Mouse (Mus musculus): ENCODE measurements around the gene Ccdc146. TPM values are rescaled to one million over a fixed set of nuclear protein-coding genes. Genes with fewer than 3 reads are reported as not detected.
"Not testable (repeated sequence)": the region's sequence is repeated elsewhere in the genome, so short reads cannot be mapped to it uniquely, and the experiment has no call there.

The Ccdc146 gene
- polyA plus RNA-seq, 1 experiment from 2014 or later, result not detected

DNA sequence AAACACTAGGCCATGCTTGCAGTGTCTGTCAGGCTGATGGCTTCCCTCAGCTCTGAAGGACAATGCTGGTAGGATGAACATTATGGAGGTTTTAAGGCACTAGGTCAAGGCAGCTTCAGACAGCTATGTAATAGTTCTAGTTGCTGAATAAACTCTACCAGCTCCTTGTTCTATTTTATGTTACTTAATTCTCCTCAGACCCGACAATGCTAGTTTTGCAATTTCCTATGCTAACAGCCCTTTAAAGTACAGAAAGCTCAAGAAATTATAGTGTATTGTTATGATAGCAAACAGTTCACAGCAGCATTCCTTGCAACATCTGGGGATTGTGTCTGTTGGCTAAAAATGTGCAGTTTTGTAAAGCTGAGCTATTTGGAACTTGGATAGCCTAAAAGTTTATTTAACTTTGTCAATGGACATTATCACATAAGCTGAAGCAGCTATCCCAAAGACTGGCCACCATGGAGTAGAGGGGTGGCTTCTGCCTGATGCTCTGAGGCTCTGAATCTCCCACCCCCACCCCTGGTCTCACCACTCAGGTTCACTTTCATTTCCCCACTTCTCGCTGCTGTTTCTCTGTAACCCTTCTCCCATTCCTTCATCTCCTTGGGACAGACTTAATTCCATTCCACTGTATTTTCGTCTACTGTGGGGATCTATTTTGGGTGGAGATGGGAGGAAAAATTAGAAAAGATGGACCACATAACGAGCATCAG is 58.0 kb downstream of the Ccdc146 start:
- H3K4me1 ChIP-seq, result no peaks in the 10 kb centered on the region
- no peaks in the 10 kb centered on the region for H3K9me3 ChIP-seq
- no peak overlapping the region for H3K4me3 ChIP-seq
- no peak overlapping the region for H3K4me2 ChIP-seq (replicated peaks)
- no peaks in the 10 kb centered on the region for H3K36me3 ChIP-seq
- H3K9ac ChIP-seq, result no peak overlapping the region
- peaks cover 8% of the 10 kb centered on the region; the same call in 1 of the 2 replicates for H3K27me3 ChIP-seq
- no peak overlapping the region for H3K27ac ChIP-seq
- ATAC-seq (ENCODE audit: low FRiP score, low read depth), result no peak
- WGBS, result 56% methylated on average over 4 of the region's 4 CpGs

DNA sequence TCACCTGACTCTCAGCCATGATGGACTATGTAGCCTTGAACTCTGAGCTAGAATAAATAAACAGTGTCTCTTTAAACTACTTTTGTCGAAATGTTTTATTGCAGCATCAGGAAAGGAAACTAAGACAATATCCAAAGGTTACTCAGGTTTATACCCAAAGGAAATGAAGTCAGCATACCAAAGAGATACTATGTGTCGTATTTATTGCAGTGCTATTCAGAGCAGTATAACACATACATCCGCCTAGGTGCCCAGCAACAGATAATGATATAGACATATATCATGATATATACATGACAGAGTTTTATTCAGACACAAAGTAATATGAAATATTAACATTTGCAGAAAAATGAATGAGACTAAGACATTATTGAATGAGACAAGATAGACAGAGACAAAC is 61.1 kb downstream of the Ccdc146 start:
- no peaks in the 10 kb centered on the region for H3K36me3 ChIP-seq
- 85% methylated on average over 3 of the region's 3 CpGs for WGBS
- H3K4me3 ChIP-seq, result no peak overlapping the region

DNA sequence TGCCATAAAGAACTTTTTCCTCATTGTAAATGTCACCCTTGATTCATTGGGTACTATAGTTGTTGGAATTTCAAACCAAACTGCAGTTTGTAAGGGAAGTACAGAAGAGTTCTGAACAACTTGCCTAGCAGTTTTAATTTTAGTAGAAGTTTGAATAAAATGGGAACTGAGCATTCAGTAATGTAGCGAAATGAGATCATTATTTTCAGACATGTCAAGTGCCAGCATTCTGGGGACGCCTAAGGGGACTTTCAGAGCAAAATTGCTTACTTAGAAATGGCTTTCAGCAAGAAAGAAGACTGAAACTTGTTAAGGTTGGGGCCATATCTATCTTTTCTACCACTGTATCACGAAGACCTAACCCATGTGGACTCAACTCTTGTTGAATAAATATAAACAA is 65.8 kb downstream of the Ccdc146 start:
- Histone ChIP-seq H3K9ac (no peak overlapping the region), H3K9me3 (no peaks in the 10 kb centered on the region), H3K4me1 (peaks cover 9% of the 10 kb centered on the region; the same call in 1 of the 2 replicates), H3K27me3 (no peaks in the 10 kb centered on the region), H3K36me3 (no peaks in the 10 kb centered on the region), H3K4me3 (no peak overlapping the region), H3K27ac (no peak overlapping the region), H3K4me2 (replicated peaks) (no peak overlapping the region)
- 76% methylated on average over 3 of the region's 3 CpGs for WGBS
- ATAC-seq (ENCODE audit: low FRiP score, low read depth), result no peak

More for the DNA sequence above, 61.1 kb downstream of the Ccdc146 start:
- no peak overlapping the region for H3K4me2 ChIP-seq (replicated peaks)
- no peak overlapping the region for H3K27ac ChIP-seq
- no peak for ATAC-seq (ENCODE audit: low FRiP score, low read depth)
- no peaks in the 10 kb centered on the region for H3K9me3 ChIP-seq
- no peaks in the 10 kb centered on the region for H3K27me3 ChIP-seq
- no peak overlapping the region for H3K9ac ChIP-seq
- no peaks in the 10 kb centered on the region for H3K4me1 ChIP-seq

DNA sequence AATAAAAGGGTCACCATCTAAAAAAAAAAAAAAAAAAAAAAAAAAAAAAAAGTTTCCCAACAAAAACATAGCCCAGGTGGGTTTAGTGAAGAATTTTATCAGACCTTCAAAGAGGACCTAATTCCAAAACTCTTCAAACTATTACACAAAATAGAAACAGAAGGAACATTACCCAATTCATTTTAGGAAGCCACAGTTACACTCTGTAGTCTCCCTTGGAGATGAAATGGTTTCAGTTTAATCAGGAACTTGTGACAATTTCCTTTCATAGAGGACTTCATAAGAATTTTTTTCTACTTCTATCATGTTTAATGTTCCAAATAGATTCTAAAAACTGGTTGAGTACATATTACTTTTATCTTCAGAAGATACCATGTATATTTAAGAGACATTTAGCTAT is 72.8 kb downstream of the Ccdc146 start:
- H3K4me3 ChIP-seq, result no peak overlapping the region
- H3K9ac ChIP-seq, result no peak overlapping the region
- no peaks in the 10 kb centered on the region for H3K9me3 ChIP-seq
- no peak for ATAC-seq (ENCODE audit: low FRiP score, low read depth)
- no peaks in the 10 kb centered on the region for H3K36me3 ChIP-seq
- H3K4me1 ChIP-seq, result peaks cover 14% of the 10 kb centered on the region; the same call in 1 of the 2 replicates
- no peaks in the 10 kb centered on the region for H3K27me3 ChIP-seq
- H3K4me2 ChIP-seq (replicated peaks), result no peak overlapping the region
- H3K27ac ChIP-seq, result no peak overlapping the region

DNA sequence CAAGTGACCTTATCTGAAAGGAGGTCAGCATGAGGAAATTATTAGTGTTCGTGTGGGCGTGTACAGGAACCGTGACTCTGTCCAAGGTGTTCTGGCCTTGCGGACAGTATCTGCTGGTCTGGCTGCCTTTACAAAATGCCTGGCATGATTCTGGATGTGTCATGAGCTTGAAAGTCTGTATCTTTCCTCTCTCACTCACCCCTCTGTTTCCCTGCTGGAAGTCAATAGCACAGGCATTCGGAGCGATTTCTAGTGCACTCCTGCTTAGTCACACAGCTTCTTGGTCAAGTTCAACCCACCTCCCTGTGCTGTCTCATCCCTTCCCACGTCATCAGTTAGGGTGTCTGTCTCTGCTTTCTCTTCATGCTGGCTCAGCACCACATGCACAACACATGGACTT is 76.1 kb downstream of the Ccdc146 start:
- 81% methylated on average over 7 of the region's 7 CpGs for WGBS
- Histone ChIP-seq H3K27ac (no peak overlapping the region), H3K4me3 (no peak overlapping the region), H3K9ac (no peak overlapping the region), H3K4me2 (replicated peaks) (no peak overlapping the region), H3K27me3 (no peaks in the 10 kb centered on the region), H3K4me1 (0 out of 2 replicates have a peak, but pooled peaks cover 3% of the 10 kb centered on the region), H3K36me3 (no peaks in the 10 kb centered on the region), H3K9me3 (no peaks in the 10 kb centered on the region)
- ATAC-seq (ENCODE audit: low FRiP score, low read depth), result no peak

DNA sequence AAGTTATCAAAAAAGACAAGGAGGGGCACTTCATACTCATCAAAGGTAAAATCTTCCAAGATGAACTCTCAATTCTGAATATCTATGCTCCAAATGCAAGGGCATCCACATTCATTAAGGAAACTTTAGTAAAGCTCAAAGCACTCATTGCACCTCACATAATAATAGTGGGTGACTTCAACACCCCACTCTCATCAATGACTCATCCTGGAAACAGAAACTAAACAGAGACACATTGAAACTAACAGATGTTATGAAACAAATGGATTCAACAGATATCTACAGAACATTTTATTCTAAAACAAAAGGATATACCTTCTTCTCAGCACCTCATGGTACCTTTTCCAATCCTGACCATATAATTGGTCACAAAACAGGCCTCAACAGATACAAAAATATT is 82.2 kb downstream of the Ccdc146 start:
- H3K4me1 ChIP-seq; H3K9me3 ChIP-seq; H3K27me3 ChIP-seq; H3K4me2 ChIP-seq (replicated peaks); H3K36me3 ChIP-seq; ATAC-seq (ENCODE audit: low FRiP score, low read depth); H3K4me3 ChIP-seq; H3K9ac ChIP-seq; H3K27ac ChIP-seq: not testable (repeated sequence)

DNA sequence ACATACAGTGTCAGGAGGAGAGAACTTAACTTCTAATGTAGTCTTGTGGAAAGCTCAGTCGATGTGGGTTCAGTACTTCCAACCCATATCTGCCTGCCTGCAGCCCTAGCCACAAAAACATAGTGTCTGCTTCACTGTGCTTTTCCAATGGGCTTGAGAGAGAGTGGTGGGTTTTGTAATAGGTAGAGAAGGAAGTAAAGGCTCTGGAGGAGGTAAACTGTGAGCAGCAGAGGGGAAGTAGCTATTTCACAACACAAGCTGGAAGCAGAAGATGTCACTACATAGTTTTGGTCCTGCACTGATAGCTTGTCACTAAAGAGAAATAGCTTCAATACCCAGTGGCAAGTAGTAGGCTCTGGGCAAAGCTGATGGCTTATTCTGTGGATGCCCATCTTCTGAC is 92.4 kb downstream of the Ccdc146 start:
- ATAC-seq (ENCODE audit: low FRiP score, low read depth), result no peak
- no peak overlapping the region for H3K9ac ChIP-seq
- no peaks in the 10 kb centered on the region for H3K9me3 ChIP-seq
- H3K4me1 ChIP-seq, result peaks cover 10% of the 10 kb centered on the region; the same call in 1 of the 2 replicates
- 82% methylated on average over 1 of the region's 1 CpGs for WGBS
- no peaks in the 10 kb centered on the region for H3K36me3 ChIP-seq
- H3K4me3 ChIP-seq, result no peak overlapping the region
- no peak overlapping the region for H3K4me2 ChIP-seq (replicated peaks)
- no peak overlapping the region for H3K27ac ChIP-seq
- H3K27me3 ChIP-seq, result no peaks in the 10 kb centered on the region; the same call in 1 of the 2 replicates

DNA sequence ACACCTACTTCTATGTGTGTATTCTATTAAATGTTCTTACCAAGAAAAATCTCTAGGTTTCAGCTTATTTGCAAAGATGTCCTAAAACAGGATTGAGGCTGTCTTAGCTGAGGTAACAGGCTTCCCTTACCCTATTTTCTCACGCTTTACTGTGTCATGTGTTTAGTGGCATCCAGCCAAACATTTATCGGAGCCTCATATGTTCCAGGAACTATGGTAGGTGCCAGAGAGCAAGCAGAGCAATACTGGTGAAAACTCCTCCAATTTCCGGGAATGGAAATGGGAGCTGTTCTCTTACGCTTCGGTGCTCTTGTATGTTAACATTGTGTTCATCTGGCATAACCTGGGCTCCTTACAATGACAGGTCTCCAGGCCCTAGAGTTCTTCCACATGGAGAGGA is 92.8 kb downstream of the Ccdc146 start:
- Histone ChIP-seq H3K27ac (no peak overlapping the region), H3K27me3 (no peaks in the 10 kb centered on the region; the same call in 1 of the 2 replicates), H3K4me3 (no peak overlapping the region), H3K9me3 (no peaks in the 10 kb centered on the region), H3K36me3 (no peaks in the 10 kb centered on the region), H3K9ac (no peak overlapping the region), H3K4me2 (replicated peaks) (no peak overlapping the region), H3K4me1 (peaks cover 10% of the 10 kb centered on the region; the same call in 1 of the 2 replicates)
- ATAC-seq (ENCODE audit: low FRiP score, low read depth), result no peak
- WGBS, result 65% methylated on average over 5 of the region's 5 CpGs

DNA sequence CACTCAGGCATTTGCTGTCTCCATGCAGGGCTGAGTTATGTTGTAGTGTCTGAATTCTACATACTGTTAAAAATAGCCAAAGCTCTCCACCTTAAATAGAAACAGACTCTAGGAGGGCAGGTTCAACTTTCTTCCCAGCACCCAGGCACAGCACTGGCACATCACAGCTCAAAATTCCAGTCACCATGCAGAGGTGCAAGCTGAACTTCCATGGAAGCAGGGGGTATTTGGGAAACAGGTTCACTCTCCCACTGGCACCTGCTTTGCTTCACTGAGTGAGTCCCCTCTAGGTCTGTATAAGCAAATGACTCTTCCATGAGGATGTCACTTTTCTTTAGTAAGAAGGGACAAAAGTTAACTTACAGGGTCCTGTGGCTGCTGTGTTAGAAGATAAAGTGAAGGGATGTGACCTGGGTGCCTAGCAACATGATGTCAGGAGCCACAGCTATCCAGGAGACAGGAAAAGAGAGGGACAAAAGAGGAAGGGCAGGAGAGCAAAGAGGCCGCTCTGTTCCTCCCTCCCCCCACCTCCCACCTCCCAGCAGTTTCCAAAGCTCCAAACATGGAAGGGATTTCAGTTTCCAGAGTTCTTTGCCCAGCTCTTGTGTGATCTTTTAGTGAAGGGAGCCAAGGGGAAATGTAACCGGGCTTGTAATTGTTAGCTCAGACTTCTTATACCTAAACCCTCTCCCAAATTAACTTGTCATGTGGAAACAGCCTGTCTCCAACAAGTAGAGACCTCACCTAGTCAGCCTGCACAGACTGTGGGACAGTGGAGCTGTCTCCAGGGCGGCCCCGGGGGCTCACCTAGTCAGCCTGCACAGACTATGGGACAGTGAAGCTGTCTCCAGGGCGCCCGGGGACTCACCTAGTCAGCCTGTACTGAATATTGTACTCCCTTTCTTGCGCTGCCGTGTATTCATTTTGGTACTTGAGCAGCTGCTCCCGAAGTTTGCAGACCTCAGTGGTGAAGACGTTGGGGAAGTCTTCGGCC is 94.5 kb downstream of the Ccdc146 start:
- no peak for ATAC-seq (ENCODE audit: low FRiP score, low read depth)
- Histone ChIP-seq H3K9me3 (no peaks in the 10 kb centered on the region), H3K27ac (no peak overlapping the region), H3K4me1 (peaks cover 10% of the 10 kb centered on the region; the same call in 1 of the 2 replicates), H3K4me3 (no peak overlapping the region), H3K27me3 (no peaks in the 10 kb centered on the region; the same call in 1 of the 2 replicates), H3K4me2 (replicated peaks) (no peak overlapping the region), H3K9ac (no peak overlapping the region), H3K36me3 (no peaks in the 10 kb centered on the region)
- WGBS, result 60% methylated on average over 11 of the region's 11 CpGs

DNA sequence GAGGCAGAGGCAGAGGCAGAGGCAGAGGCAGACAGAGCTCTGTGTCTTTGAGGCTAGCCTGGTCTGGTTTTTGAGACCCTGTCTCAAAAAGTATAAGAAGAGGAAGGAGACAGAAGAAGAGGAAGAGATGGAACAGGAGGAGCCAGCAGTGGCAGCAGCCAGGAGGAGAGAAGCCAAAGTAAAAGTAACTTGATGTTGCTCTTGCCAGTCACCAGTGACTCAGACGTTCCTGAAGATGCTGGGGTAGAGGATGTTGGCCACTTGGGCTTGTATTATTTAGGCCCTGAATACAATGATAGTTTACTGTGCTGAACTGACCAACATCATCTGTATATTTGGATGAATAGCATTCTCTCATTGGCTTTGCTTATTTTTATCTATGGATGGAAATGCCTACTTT is 95.9 kb downstream of the Ccdc146 start:
- no peaks in the 10 kb centered on the region for H3K36me3 ChIP-seq
- H3K4me1 ChIP-seq, result peaks cover 10% of the 10 kb centered on the region; the same call in 1 of the 2 replicates
- H3K27me3 ChIP-seq, result no peaks in the 10 kb centered on the region; the same call in 1 of the 2 replicates
- no peak overlapping the region for H3K9ac ChIP-seq
- no peak for ATAC-seq (ENCODE audit: low FRiP score, low read depth)
- H3K27ac ChIP-seq, result no peak overlapping the region
- no peaks in the 10 kb centered on the region for H3K9me3 ChIP-seq
- H3K4me3 ChIP-seq, result no peak overlapping the region
- WGBS, result 88% methylated on average over 1 of the region's 1 CpGs
- no peak overlapping the region for H3K4me2 ChIP-seq (replicated peaks)

DNA sequence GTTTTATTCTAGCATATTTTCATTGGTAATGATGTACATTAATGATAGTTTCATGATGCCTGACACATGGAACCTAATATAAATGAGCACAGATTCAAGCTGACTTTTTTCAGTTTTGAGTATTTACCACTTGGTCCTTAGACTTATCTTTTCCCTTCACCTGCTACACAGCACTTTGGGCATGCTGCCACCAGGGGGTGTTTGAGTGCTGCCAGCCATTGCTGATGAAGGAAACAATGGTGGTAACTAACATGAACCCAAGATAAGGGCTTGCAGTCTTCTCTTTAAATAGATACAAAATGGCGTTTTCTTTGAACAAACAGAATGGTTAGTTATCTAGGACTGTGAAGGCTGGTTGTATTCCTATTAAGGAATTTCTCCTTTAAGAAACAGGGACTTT is 98.0 kb downstream of the Ccdc146 start:
- ATAC-seq (ENCODE audit: low FRiP score, low read depth), result no peak
- Histone ChIP-seq H3K27ac (no peak overlapping the region), H3K9me3 (no peaks in the 10 kb centered on the region), H3K4me3 (no peak overlapping the region), H3K9ac (no peak overlapping the region), H3K4me2 (replicated peaks) (no peak overlapping the region), H3K36me3 (no peaks in the 10 kb centered on the region), H3K4me1 (peaks cover 10% of the 10 kb centered on the region; the same call in 1 of the 2 replicates), H3K27me3 (no peaks in the 10 kb centered on the region; the same call in 1 of the 2 replicates)
- 45% methylated on average over 1 of the region's 1 CpGs for WGBS

DNA sequence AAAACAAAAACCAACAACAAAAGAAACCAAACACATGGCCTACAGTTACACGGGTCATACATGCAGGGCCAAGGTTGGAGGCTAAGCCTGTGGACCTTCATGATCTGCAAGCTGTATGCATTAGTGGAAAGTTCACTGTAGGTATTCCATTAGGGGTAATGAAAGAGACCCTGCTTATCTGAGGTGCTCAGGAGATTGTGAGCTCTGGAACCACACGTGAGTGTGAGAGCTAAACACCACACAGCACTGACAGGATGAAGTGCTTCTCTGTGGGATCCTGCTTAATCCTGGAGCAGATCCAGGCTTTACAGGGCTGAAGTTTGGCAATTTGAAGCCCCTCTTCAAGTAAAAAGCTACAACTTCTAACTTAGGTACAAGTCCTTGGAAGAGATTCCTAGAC is 104.3 kb downstream of the Ccdc146 start:
- H3K4me2 ChIP-seq (replicated peaks), result no peak overlapping the region
- no peak overlapping the region for H3K27ac ChIP-seq
- no peak overlapping the region for H3K9ac ChIP-seq
- no peak overlapping the region for H3K4me3 ChIP-seq
- no peaks in the 10 kb centered on the region for H3K9me3 ChIP-seq
- no peak for ATAC-seq (ENCODE audit: low FRiP score, low read depth)
- no peaks in the 10 kb centered on the region for H3K4me1 ChIP-seq
- WGBS, result 77% methylated on average over 2 of the region's 2 CpGs
- no peaks in the 10 kb centered on the region for H3K36me3 ChIP-seq
- no peaks in the 10 kb centered on the region for H3K27me3 ChIP-seq
